Comparison of ENCODE assay signal across 17 mouse cellular contexts in genomic region chr2:113655890-113656614, GRCm38 (mm10).
DNase-seq lines count a peak whose midpoint lies in the region; ATAC-seq and TF ChIP-seq lines count a peak whose summit lies in the region.
"Had no signal": no experiment of that assay in that cellular context is flagged by ENCODE, and none has a peak within 500 bp of the region (broad histone marks: within the 10 kb centered on the region; RNA-seq: fewer than 3 reads in every experiment).

No protein-coding gene starts in this region.

- no peaks in the 10 kb centered on the region for H3K27me3 ChIP-seq in forebrain, postnatal 0 days (ENCODE audit: insufficient read depth, low read length)
- no peaks in the 10 kb centered on the region for H3K27me3 ChIP-seq in forebrain, embryonic 11.5 days (ENCODE audit: control insufficient read depth, insufficient read depth, low read length)
- no peaks in the 10 kb centered on the region for H3K27me3 ChIP-seq in liver, postnatal 0 days (ENCODE audit: insufficient read depth, low read length)
- H3K27me3 ChIP-seq in liver, embryonic 11.5 days (replicated peaks; ENCODE audit: control insufficient read depth, insufficient read depth, low read length): no peaks in the 10 kb centered on the region
- H3K27me3 ChIP-seq: forebrain, embryonic 13.5 days; limb, embryonic 12.5 days; megakaryocyte, embryonic 14.5 days; neural tube, embryonic 12.5 days had no signal

- no peak overlapping the region for H3K9ac ChIP-seq in forebrain, postnatal 0 days
- H3K9ac ChIP-seq in forebrain, embryonic 11.5 days (ENCODE audit: low read length): no peak overlapping the region
- no peak overlapping the region for H3K9ac ChIP-seq in liver, postnatal 0 days (replicated peaks)
- no peak overlapping the region for H3K9ac ChIP-seq in liver, embryonic 11.5 days (ENCODE audit: low read depth, low read length)
- H3K9ac ChIP-seq: embryonic facial prominence, embryonic 13.5 days; forebrain, embryonic 13.5 days; limb, embryonic 12.5 days; neural tube, embryonic 12.5 days had no signal

- DNase-seq in forebrain, postnatal 0 days: peak; percentile 4
- DNase-seq in forebrain, embryonic 11.5 days (ENCODE audit: low spot score): no peak
- no peak for DNase-seq in liver, postnatal 0 days
- no peak for DNase-seq in liver, embryonic 11.5 days (ENCODE audit: low spot score)
- peak; percentile 38 to 39 for DNase-seq in cerebellum, adult 18-20 months
- DNase-seq in kidney, postnatal 4 days: no peak
- DNase-seq in kidney, adult 18-20 months: no peak
- DNase-seq: gastrocnemius, postnatal 10 days; kidney, adult 8-10 months; retina, postnatal 1 day had no signal

- H3K27ac ChIP-seq in forebrain, postnatal 0 days (ENCODE audit: low read depth, low read length): no peak overlapping the region
- no peak overlapping the region for H3K27ac ChIP-seq in forebrain, embryonic 11.5 days (ENCODE audit: low read depth, low read length)
- H3K27ac ChIP-seq in liver, postnatal 0 days (ENCODE audit: low read depth): no peak overlapping the region
- H3K27ac ChIP-seq in liver, embryonic 11.5 days (ENCODE audit: low read depth, low read length): no peak overlapping the region
- H3K27ac ChIP-seq: embryonic facial prominence, embryonic 13.5 days; limb, embryonic 12.5 days; neural tube, embryonic 12.5 days had no signal

- no peak overlapping the region for H3K4me3 ChIP-seq in forebrain, postnatal 0 days (ENCODE audit: low read depth, low read length)
- H3K4me3 ChIP-seq in forebrain, embryonic 11.5 days (ENCODE audit: low read depth, low read length): no peak overlapping the region
- no peak overlapping the region for H3K4me3 ChIP-seq in liver, postnatal 0 days (ENCODE audit: low read depth, low read length)
- no peak overlapping the region for H3K4me3 ChIP-seq in liver, embryonic 11.5 days (ENCODE audit: low read depth, low read length)
- H3K4me3 ChIP-seq: embryonic facial prominence, embryonic 13.5 days; forebrain, embryonic 13.5 days; limb, embryonic 12.5 days; megakaryocyte, embryonic 14.5 days; neural tube, embryonic 12.5 days had no signal

- no peak overlapping the region for H3K4me2 ChIP-seq in forebrain, postnatal 0 days (ENCODE audit: low read depth)
- no peak overlapping the region for H3K4me2 ChIP-seq in forebrain, embryonic 11.5 days (ENCODE audit: low read depth, low read length, severe bottlenecking)
- no peak overlapping the region for H3K4me2 ChIP-seq in liver, postnatal 0 days (ENCODE audit: low read depth, low read length)
- no peak overlapping the region for H3K4me2 ChIP-seq in liver, embryonic 11.5 days
- H3K4me2 ChIP-seq: embryonic facial prominence, embryonic 13.5 days; forebrain, embryonic 13.5 days; limb, embryonic 12.5 days; neural tube, embryonic 12.5 days had no signal

- ATAC-seq in forebrain, postnatal 0 days: no peak
- no peak for ATAC-seq in forebrain, embryonic 11.5 days (replicated peaks; ENCODE audit: low FRiP score)
- ATAC-seq in liver, postnatal 0 days: peak; percentile 76
- no peak for ATAC-seq in liver, embryonic 11.5 days (replicated peaks; ENCODE audit: low FRiP score)
- peak; percentile 88 to 95 for ATAC-seq in hematopoietic stem cell, adult 5-6 weeks (replicated peaks in 1 of 2; ENCODE audit: insufficient read depth in 1 of 2, low FRiP score in 2 of 2, low TSS enrichment in 1 of 2, low read depth in 1 of 2, poor library complexity in 2 of 2, severe bottlenecking in 2 of 2)

- no peak for TF ChIP-seq CTCF in forebrain, postnatal 0 days (IDR thresholded peaks at IDR 0.05; ENCODE audit: low read depth)
- TF ChIP-seq CTCF in liver, postnatal 0 days (IDR thresholded peaks at IDR 0.05; ENCODE audit: low read depth): no peak

- no peak for TF ChIP-seq EP300 in liver, postnatal 0 days (IDR thresholded peaks at IDR 0.05; ENCODE audit: low read depth)

- H3K4me1 ChIP-seq in forebrain, postnatal 0 days (ENCODE audit: insufficient read depth): peaks cover 4% of the 10 kb centered on the region; the same call in 1 of the 2 replicates
- H3K4me1 ChIP-seq in forebrain, embryonic 11.5 days (replicated peaks; ENCODE audit: control insufficient read depth, insufficient read depth, low read length): no peaks in the 10 kb centered on the region; the same call in 1 of the 2 replicates
- H3K4me1 ChIP-seq in liver, postnatal 0 days (ENCODE audit: insufficient read depth): no peaks in the 10 kb centered on the region; the same call in 1 of the 2 replicates
- no peaks in the 10 kb centered on the region for H3K4me1 ChIP-seq in liver, embryonic 11.5 days (replicated peaks; ENCODE audit: control insufficient read depth, insufficient read depth, low read length)
- H3K4me1 ChIP-seq: embryonic facial prominence, embryonic 13.5 days; megakaryocyte, embryonic 14.5 days had no signal

- WGBS in forebrain, postnatal 0 days: 40% methylated on average over 7 of the region's 8 CpGs
- 68% methylated on average over 7 of the region's 8 CpGs for WGBS in forebrain, embryonic 11.5 days
- WGBS in liver, postnatal 0 days (ENCODE audit: insufficient replicate concordance): 41% methylated on average over 8 of the region's 8 CpGs
- WGBS in liver, embryonic 11.5 days: 47% methylated on average over 8 of the region's 8 CpGs

- no peaks in the 10 kb centered on the region for H3K36me3 ChIP-seq in forebrain, postnatal 0 days (ENCODE audit: insufficient read depth)
- H3K36me3 ChIP-seq in forebrain, embryonic 11.5 days (ENCODE audit: control insufficient read depth, insufficient read depth, low read length): no peaks in the 10 kb centered on the region
- no peaks in the 10 kb centered on the region for H3K36me3 ChIP-seq in liver, postnatal 0 days (replicated peaks; ENCODE audit: insufficient read depth, low read length)
- no peaks in the 10 kb centered on the region for H3K36me3 ChIP-seq in liver, embryonic 11.5 days (ENCODE audit: control insufficient read depth, insufficient read depth, low read length)
- H3K36me3 ChIP-seq: embryonic facial prominence, embryonic 13.5 days; G1E; limb, embryonic 12.5 days; neural tube, embryonic 12.5 days had no signal

- H3K9me3 ChIP-seq in forebrain, postnatal 0 days (ENCODE audit: low read length): no peaks in the 10 kb centered on the region
- no peaks in the 10 kb centered on the region for H3K9me3 ChIP-seq in forebrain, embryonic 11.5 days (ENCODE audit: control insufficient read depth, low read length)
- no peaks in the 10 kb centered on the region for H3K9me3 ChIP-seq in liver, postnatal 0 days (ENCODE audit: low read length)
- no peaks in the 10 kb centered on the region for H3K9me3 ChIP-seq in liver, embryonic 11.5 days (ENCODE audit: control insufficient read depth, low read length)
- H3K9me3 ChIP-seq: embryonic facial prominence, embryonic 13.5 days; forebrain, embryonic 13.5 days; limb, embryonic 12.5 days; megakaryocyte, embryonic 14.5 days; neural tube, embryonic 12.5 days had no signal

Comparison
In these comparisons a context has a peak if more than half of its experiments do, and no peak if none do; other contexts are left out.
1. ATAC-seq: peak in liver, postnatal 0 days (single experiment) and hematopoietic stem cell, adult 5-6 weeks (2 of 2); none in forebrain, postnatal 0 days (single experiment), forebrain, embryonic 11.5 days (single experiment) and liver, embryonic 11.5 days (single experiment).
2. DNase-seq: peak in forebrain, postnatal 0 days (single experiment) and cerebellum, adult 18-20 months (2 of 2); none in forebrain, embryonic 11.5 days (single experiment), liver, postnatal 0 days (single experiment), liver, embryonic 11.5 days (single experiment), kidney, postnatal 4 days (0 of 2) and kidney, adult 18-20 months (single experiment).